Mouse (Mus musculus) ES-E14 (cell line): Measurements from ENCODE around the gene Kirrel3.

ENCODE experiments used
- CHD2 ChIP-seq: IDR thresholded peaks from 2 replicates; pipeline ENCODE4 v1.6.1; 2014; ENCODE audit warnings: mild to moderate bottlenecking, low read depth, low read length, inconsistent platforms
- HCFC1 ChIP-seq: IDR thresholded peaks from 2 replicates; pipeline ENCODE4 v1.6.1; 2012; ENCODE audit warnings: low read length, inconsistent platforms, borderline replicate concordance; ENCODE audit not compliant: insufficient read depth
- MAFK ChIP-seq: IDR thresholded peaks from 2 replicates; pipeline ENCODE4 v1.6.1; 2014; ENCODE audit warnings: mild to moderate bottlenecking, low read depth, low read length, inconsistent platforms; ENCODE audit not compliant: insufficient read depth
- ZC3H11A ChIP-seq: IDR thresholded peaks from 2 replicates; pipeline ENCODE4 v1.6.1; 2012; ENCODE audit warnings: low read depth, mild to moderate bottlenecking, inconsistent platforms, low read length, borderline replicate concordance
- ZNF384 ChIP-seq: IDR thresholded peaks from 2 replicates; pipeline ENCODE4 v1.6.1; 2012; ENCODE audit warnings: low read depth, low read length, inconsistent platforms

DNA sequence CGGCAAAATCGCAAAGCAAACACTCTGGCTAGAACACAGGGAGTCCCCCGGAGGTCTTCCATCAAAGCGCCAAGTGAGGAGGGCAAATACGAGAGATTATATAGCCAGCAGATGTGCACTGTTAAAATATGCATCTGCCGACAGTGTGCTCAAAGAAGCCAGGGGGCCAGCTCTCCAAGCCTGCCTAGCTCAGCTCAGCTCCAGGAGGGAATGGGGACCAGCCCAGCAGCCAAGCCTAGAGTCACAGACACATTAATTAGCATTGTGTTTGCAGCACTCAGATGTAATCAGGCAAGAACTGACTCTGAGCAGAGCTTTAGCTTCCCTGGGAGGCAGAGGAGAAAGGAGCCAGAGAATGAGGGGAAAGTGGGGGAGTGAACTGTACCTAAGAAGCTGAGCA, 461.6 kb downstream of the Kirrel3 start:
- TF ChIP-seq ZNF384 (no peak), MAFK (no peak), HCFC1 (no peak), CHD2 (no peak), ZC3H11A (no peak)
